9 mouse cellular contexts compared by ENCODE assay signal in genomic region chr1:86154824-86155164, GRCm38 (mm10). TPM values are rescaled to one million over a fixed set of nuclear protein-coding genes. Genes with fewer than 3 reads are reported as not detected.
DNase-seq lines count a peak whose midpoint lies in the region; ATAC-seq and TF ChIP-seq lines count a peak whose summit lies in the region.
"Had no signal": no experiment of that assay in that cellular context is flagged by ENCODE, and none has a peak within 500 bp of the region (broad histone marks: within the 10 kb centered on the region; RNA-seq: fewer than 3 reads in every experiment).

No protein-coding gene starts in this region.

- peak overlapping the region; percentile 85 for H3K4me3 ChIP-seq in kidney, postnatal 0 days (replicated peaks; ENCODE audit: low read depth, low read length)
- H3K4me3 ChIP-seq in embryonic facial prominence, embryonic 11.5 days (ENCODE audit: low read depth, low read length): peak overlapping the region; percentile 82
- peak overlapping the region; percentile 80 for H3K4me3 ChIP-seq in hindbrain, embryonic 16.5 days (ENCODE audit: low read length)
- peak overlapping the region; percentile 84 for H3K4me3 ChIP-seq in midbrain, embryonic 15.5 days

- H3K27ac ChIP-seq in kidney, postnatal 0 days: no peak overlapping the region
- H3K27ac ChIP-seq in embryonic facial prominence, embryonic 11.5 days (replicated peaks; ENCODE audit: low read depth, low read length): 0 out of 2 replicates have a peak overlapping the region, but pooled peaks have one; percentile 22
- H3K27ac ChIP-seq in hindbrain, embryonic 16.5 days (ENCODE audit: low read depth, low read length): peak overlapping the region; percentile 54; the same call in 1 of the 2 replicates
- H3K27ac ChIP-seq in midbrain, embryonic 15.5 days: peak overlapping the region; percentile 80

- WGBS in kidney, postnatal 0 days: under 1% methylated on average over 18 of the region's 18 CpGs
- WGBS in embryonic facial prominence, embryonic 11.5 days: 0% methylated on average over 18 of the region's 18 CpGs
- WGBS in hindbrain, embryonic 16.5 days: 1% methylated on average over 18 of the region's 18 CpGs
- WGBS in midbrain, embryonic 15.5 days: 0% methylated on average over 18 of the region's 18 CpGs

- no peaks in the 10 kb centered on the region for H3K9me3 ChIP-seq in kidney, postnatal 0 days (replicated peaks; ENCODE audit: low read length)
- H3K9me3 ChIP-seq in embryonic facial prominence, embryonic 11.5 days (replicated peaks; ENCODE audit: control insufficient read depth, low read length): no peaks in the 10 kb centered on the region
- H3K9me3 ChIP-seq in hindbrain, embryonic 16.5 days (ENCODE audit: control insufficient read depth, low read length): no peaks in the 10 kb centered on the region
- H3K9me3 ChIP-seq in midbrain, embryonic 15.5 days: no peaks in the 10 kb centered on the region

- no peaks in the 10 kb centered on the region for H3K27me3 ChIP-seq in kidney, postnatal 0 days (ENCODE audit: insufficient read depth, low read length)
- no peaks in the 10 kb centered on the region for H3K27me3 ChIP-seq in embryonic facial prominence, embryonic 11.5 days (ENCODE audit: control insufficient read depth, insufficient read depth, low read length)
- no peaks in the 10 kb centered on the region for H3K27me3 ChIP-seq in hindbrain, embryonic 16.5 days (replicated peaks; ENCODE audit: control insufficient read depth, insufficient read depth, low read length)
- H3K27me3 ChIP-seq in midbrain, embryonic 15.5 days (replicated peaks): no peaks in the 10 kb centered on the region

- H3K4me2 ChIP-seq in kidney, postnatal 0 days (ENCODE audit: low read length): peak overlapping the region; percentile 76
- H3K4me2 ChIP-seq in embryonic facial prominence, embryonic 11.5 days (ENCODE audit: low read depth, low read length): peak overlapping the region; percentile 68
- peak overlapping the region; percentile 73 for H3K4me2 ChIP-seq in hindbrain, embryonic 16.5 days (ENCODE audit: low read length)
- peak overlapping the region; percentile 61 for H3K4me2 ChIP-seq in midbrain, embryonic 15.5 days

- no peak for DNase-seq in kidney, postnatal 0 days (ENCODE audit: low spot score)
- DNase-seq in kidney, adult 9 months: no peak
- DNase-seq in embryonic facial prominence, embryonic 11.5 days (ENCODE audit: low spot score): no peak
- no peak for DNase-seq in embryo, embryonic 9.5 days (ENCODE audit: extremely low spot score)
- DNase-seq in Muller cell, postnatal 12 days (ENCODE audit: inconsistent ontology term): no peak
- DNase-seq in frontal cortex, postnatal 25 days (ENCODE audit: low spot score in 2 of 2): no peak

- no peak; the same call in 1 of the 2 replicates for ATAC-seq in kidney, postnatal 0 days (replicated peaks; ENCODE audit: low FRiP score, low read depth)
- no peak for ATAC-seq in embryonic facial prominence, embryonic 11.5 days (replicated peaks; ENCODE audit: insufficient number of reproducible peaks, low FRiP score, low TSS enrichment, low read depth)
- ATAC-seq in hindbrain, embryonic 16.5 days: no peak
- ATAC-seq in midbrain, embryonic 15.5 days (replicated peaks): no peak

- peak overlapping the region; percentile 77 for H3K9ac ChIP-seq in kidney, postnatal 0 days (ENCODE audit: low read depth, low read length)
- peak overlapping the region; percentile 67 for H3K9ac ChIP-seq in embryonic facial prominence, embryonic 11.5 days (replicated peaks; ENCODE audit: low read length)
- peak overlapping the region; percentile 82 for H3K9ac ChIP-seq in hindbrain, embryonic 16.5 days (ENCODE audit: low read depth, low read length)
- H3K9ac ChIP-seq in midbrain, embryonic 15.5 days: peak overlapping the region; percentile 72

- H3K36me3 ChIP-seq in kidney, postnatal 0 days (ENCODE audit: insufficient read depth, low read length): 0 out of 2 replicates have a peak, but pooled peaks cover 4% of the 10 kb centered on the region
- H3K36me3 ChIP-seq in embryonic facial prominence, embryonic 11.5 days (replicated peaks; ENCODE audit: control insufficient read depth, insufficient read depth, low read depth, low read length): no peaks in the 10 kb centered on the region
- H3K36me3 ChIP-seq in hindbrain, embryonic 16.5 days (ENCODE audit: control insufficient read depth, insufficient read depth, low read length): no peaks in the 10 kb centered on the region
- no peaks in the 10 kb centered on the region; the same call in 1 of the 2 replicates for H3K36me3 ChIP-seq in midbrain, embryonic 15.5 days (replicated peaks)

- TF ChIP-seq CTCF in kidney, postnatal 0 days (IDR thresholded peaks at IDR 0.05; ENCODE audit: low read depth): no peak

- peaks cover 10% of the 10 kb centered on the region; the same call in 1 of the 2 replicates for H3K4me1 ChIP-seq in kidney, postnatal 0 days (replicated peaks; ENCODE audit: insufficient read depth, low read length)
- H3K4me1 ChIP-seq in embryonic facial prominence, embryonic 11.5 days (ENCODE audit: control insufficient read depth, insufficient read depth, low read length): peaks cover 4% of the 10 kb centered on the region; the same call in 1 of the 2 replicates
- H3K4me1 ChIP-seq in hindbrain, embryonic 16.5 days (ENCODE audit: control insufficient read depth, insufficient read depth, low read depth, low read length): peaks cover 12% of the 10 kb centered on the region
- H3K4me1 ChIP-seq in midbrain, embryonic 15.5 days: peaks cover 22% of the 10 kb centered on the region

RNA-seq across cellular contexts. Expression of gene Armc9, which starts 0.2 kb away (rescaled TPM):
- 16.5 and 20.1 TPM in 2 replicates for polyA plus RNA-seq in kidney, postnatal 0 days (2015; fragmentation: Nextera tagmentation; extraction: Ambion mirVana)
- 28.3 and 32.3 TPM in 2 replicates for polyA plus RNA-seq in embryonic facial prominence, embryonic 11.5 days (2014; fragmentation: Nextera tagmentation; extraction: Ambion mirVana)
- 34.5 and 36.9 TPM in 2 replicates for polyA plus RNA-seq in hindbrain, embryonic 16.5 days (2015; fragmentation: Nextera tagmentation; extraction: Ambion mirVana)
- 35.7 and 39.7 TPM in 2 replicates for polyA plus RNA-seq in midbrain, embryonic 15.5 days (2015; fragmentation: Nextera tagmentation; extraction: Ambion mirVana)

RNA-seq across cellular contexts. Expression of gene Gm21972, which starts 21.4 kb away (rescaled TPM):
- polyA plus RNA-seq in kidney, postnatal 0 days (2015; fragmentation: Nextera tagmentation; extraction: Ambion mirVana): not detected in 2 replicates
- polyA plus RNA-seq in embryonic facial prominence, embryonic 11.5 days (2014; fragmentation: Nextera tagmentation; extraction: Ambion mirVana): 0.89 and 0.90 TPM in 2 replicates
- polyA plus RNA-seq in hindbrain, embryonic 16.5 days (2015; fragmentation: Nextera tagmentation; extraction: Ambion mirVana): 0.37 and 0.56 TPM in 2 replicates
- 0.23 and 0.54 TPM in 2 replicates for polyA plus RNA-seq in midbrain, embryonic 15.5 days (2015; fragmentation: Nextera tagmentation; extraction: Ambion mirVana)
- polyA plus RNA-seq: large intestine, adult 2 months had no signal

RNA-seq across cellular contexts. Expression of gene Htr2b, which starts 43.0 kb away (rescaled TPM):
- polyA plus RNA-seq in kidney, postnatal 0 days (2015; fragmentation: Nextera tagmentation; extraction: Ambion mirVana): 3.0 and 3.3 TPM in 2 replicates
- polyA plus RNA-seq in embryonic facial prominence, embryonic 11.5 days (2014; fragmentation: Nextera tagmentation; extraction: Ambion mirVana): 0.10 TPM in 1 of 2 replicates, not detected in the other
- polyA plus RNA-seq in hindbrain, embryonic 16.5 days (2015; fragmentation: Nextera tagmentation; extraction: Ambion mirVana): 0.14 and 0.50 TPM in 2 replicates
- 0.11 and 0.46 TPM in 2 replicates for polyA plus RNA-seq in midbrain, embryonic 15.5 days (2015; fragmentation: Nextera tagmentation; extraction: Ambion mirVana)
